Mouse (Mus musculus) left cerebral cortex, postnatal 36 days (tissue): ENCODE results near the gene Szrd1. TPM values are rescaled to one million over a fixed set of nuclear protein-coding genes. Genes with fewer than 3 reads are reported as not detected.

Experiments
- DNase-seq, 2 experiments: peaks; one replicate each; pipeline ENCODE4 v3.0.0; 2021 to 2022; ENCODE audit warnings: low spot score in 2 of 2, mixed read lengths in 1 of 2
- intact Hi-C: fragments of 180-260 bp; cut with DNase I; formaldehyde crosslinking; loops from one replicate; pipeline ENCODE4 v1.15.1; 2025
- total RNA-seq, 2 experiments: library from RNA; stranded (reverse); gene quantifications; 2 replicates each; pipeline ENCODE4 v1.2.3; 2021

Szrd1 gene
- total RNA-seq, 2 experiments from 2014 or later = 48.2 to 48.8 TPM

GRCm38 (mm10) chr4:141077681-141078509, 61.7 kb downstream of the Szrd1 start, which contains the start of gene Necap2:
TSS of gene Necap2 (minus strand) at chr4:141078357.
- peak; percentile 93 for DNase-seq
- intact Hi-C loops = loop anchor here (5.0 kb wide), 1 partner anchor 59 kb away; the partner anchor contains the start of gene Szrd1

- no peak for DNase-seq
- intact Hi-C loops = loop anchor here (5.0 kb wide), 1 partner anchor 60 kb away; the partner anchor contains the start of gene Szrd1
These were observed 62.6 kb downstream of the Szrd1 start for GRCm38 (mm10) chr4:141076761-141077506.

GRCm38 (mm10) chr4:141074109-141074508, 65.5 kb downstream of the Szrd1 start:
- intact Hi-C loops = no loop called here
- DNase-seq = no peak

- intact Hi-C loops = no loop called here
- DNase-seq = peak; percentile 80 to 81
These were observed 65.9 kb downstream of the Szrd1 start for GRCm38 (mm10) chr4:141073661-141074060.

GRCm38 (mm10) chr4:141072502-141072901, 67.1 kb downstream of the Szrd1 start:
- no peak for DNase-seq
- intact Hi-C loops = no loop called here

- no peak for DNase-seq
- intact Hi-C loops = no loop called here
These were observed 69.8 kb downstream of the Szrd1 start for GRCm38 (mm10) chr4:141069731-141070130.

- intact Hi-C loops = no loop called here
- no peak for DNase-seq
These were observed 70.9 kb downstream of the Szrd1 start for GRCm38 (mm10) chr4:141068655-141069054.

- intact Hi-C loops = no loop called here
- no peak for DNase-seq
These were observed 72.0 kb downstream of the Szrd1 start for GRCm38 (mm10) chr4:141067516-141068046.

GRCm38 (mm10) chr4:141066709-141067515, 72.7 kb downstream of the Szrd1 start:
- intact Hi-C loops = no loop called here
- DNase-seq = no peak

- intact Hi-C loops = no loop called here
- DNase-seq = peak; percentile 78 to 80
These were observed 74.5 kb downstream of the Szrd1 start for GRCm38 (mm10) chr4:141065123-141065522.

- intact Hi-C loops = no loop called here
- DNase-seq = no peak
These were observed 75.4 kb downstream of the Szrd1 start for GRCm38 (mm10) chr4:141064104-141064659.

Other genes starting within 250 kb of the Szrd1 start
- 10 to 100 TPM; 11.9 to 14.0 TPM for gene Padi2, start 233.4 kb downstream of the Szrd1 start, total RNA-seq
- gene Sdhb, start 178.6 kb downstream of the Szrd1 start, total RNA-seq = 100 to 1,000 TPM; 171 to 200 TPM
- 100 to 1,000 TPM; 162 to 171 TPM for gene Atp13a2, start 152.9 kb downstream of the Szrd1 start, total RNA-seq
- gene Mfap2, start 129.4 kb downstream of the Szrd1 start, total RNA-seq = 1 to 10 TPM; 3.9 to 5.9 TPM
- 10 to 100 TPM; 40.3 to 73.7 TPM for gene Crocc, start 79.2 kb downstream of the Szrd1 start, total RNA-seq
- 10 to 100 TPM; 38.2 to 42.4 TPM for gene Necap2, start 61.4 kb downstream of the Szrd1 start, total RNA-seq
- gene Spata21, start 51.4 kb downstream of the Szrd1 start, total RNA-seq = under 1 TPM; 0.43 to 0.79 TPM
- 10 to 100 TPM; 30.5 to 31.6 TPM for gene Fbxo42, start 8.1 kb upstream of the Szrd1 start, total RNA-seq
- 1 to 10 TPM; 3.2 to 3.3 TPM for gene Rsg1, start 74.2 kb upstream of the Szrd1 start, total RNA-seq
- gene Arhgef19, start 99.7 kb upstream of the Szrd1 start, total RNA-seq = 10 to 100 TPM; 14.6 to 15.3 TPM
- gene Epha2, start 161.5 kb upstream of the Szrd1 start, total RNA-seq = 1 to 10 TPM; 1.4 to 1.5 TPM
- 1 to 10 TPM; 3.1 TPM for gene Fam131c, start 228.4 kb upstream of the Szrd1 start, total RNA-seq